Mouse (Mus musculus): ENCODE measurements around the gene Gga1. TPM values are rescaled to one million over a fixed set of nuclear protein-coding genes. Genes with fewer than 3 reads are reported as not detected.

The Gga1 gene
- polyA plus RNA-seq, 1 experiment from 2014 or later: 21.4 TPM

- Histone ChIP-seq H3K9me3 (replicated peaks) (no peaks in the 10 kb centered on the region), H3K27me3 (peaks cover 4% of the 10 kb centered on the region; the same call in 1 of the 2 replicates), H3K4me2 (no peak overlapping the region), H3K36me3 (replicated peaks) (peaks cover 57% of the 10 kb centered on the region), H3K27ac (replicated peaks) (no peak overlapping the region), H3K9ac (no peak overlapping the region), H3K4me3 (replicated peaks) (no peak overlapping the region), H3K4me1 (replicated peaks) (peaks cover 31% of the 10 kb centered on the region)
- 85% methylated on average over 13 of the region's 13 CpGs for WGBS (ENCODE audit: insufficient replicate concordance)
- ATAC-seq (ENCODE audit: insufficient read depth): no peak
These were observed 63.3 kb downstream of the Gga1 start for GRCm38 (mm10) chr15:78940325-78940724.

GRCm38 (mm10) chr15:78942663-78943062 is 65.7 kb downstream of the Gga1 start:
- H3K27ac ChIP-seq (replicated peaks): no peak overlapping the region
- H3K4me2 ChIP-seq: peak overlapping the region; percentile 59
- ATAC-seq (ENCODE audit: insufficient read depth): peak; percentile 47
- H3K4me3 ChIP-seq (replicated peaks): peak overlapping the region; percentile 34
- H3K9me3 ChIP-seq (replicated peaks): no peaks in the 10 kb centered on the region
- peaks cover 45% of the 10 kb centered on the region for H3K36me3 ChIP-seq (replicated peaks)
- 14% methylated on average over 9 of the region's 9 CpGs for WGBS (ENCODE audit: insufficient replicate concordance)
- H3K4me1 ChIP-seq (replicated peaks): peaks cover 14% of the 10 kb centered on the region
- H3K27me3 ChIP-seq: peaks cover 27% of the 10 kb centered on the region
- no peak overlapping the region for H3K9ac ChIP-seq

Small RNA genes lying within 50 kb of the gene (microRNA-seq; reads per million reads assigned to microRNA genes)
- gene Mir6955: not detected

Other genes with a start within 250 kb of the Gga1 start
- gene Elfn2, start 158.4 kb upstream of the Gga1 start, polyA plus RNA-seq (2015; fragmentation: Nextera tagmentation; extraction: Ambion mirVana): not detected in 2 replicates
- gene Mfng, start 103.7 kb upstream of the Gga1 start, polyA plus RNA-seq (2015; fragmentation: Nextera tagmentation; extraction: Ambion mirVana): 4.6 and 5.2 TPM in 2 replicates
- 1.8 and 2.5 TPM in 2 replicates for gene Card10, start 74.1 kb upstream of the Gga1 start, polyA plus RNA-seq (2015; fragmentation: Nextera tagmentation; extraction: Ambion mirVana)
- 13.0 and 15.2 TPM in 2 replicates for gene Cdc42ep1, start 34.6 kb upstream of the Gga1 start, polyA plus RNA-seq (2015; fragmentation: Nextera tagmentation; extraction: Ambion mirVana)
- gene Lgals2, start 21.7 kb upstream of the Gga1 start, polyA plus RNA-seq (2015; fragmentation: Nextera tagmentation; extraction: Ambion mirVana): 7.7 and 9.5 TPM in 2 replicates
- 0.08 and 0.26 TPM in 2 replicates for gene Gm49510, start 22.5 kb downstream of the Gga1 start, polyA plus RNA-seq (2015; fragmentation: Nextera tagmentation; extraction: Ambion mirVana)
- 14.4 and 15.3 TPM in 2 replicates for gene Sh3bp1, start 22.6 kb downstream of the Gga1 start, polyA plus RNA-seq (2015; fragmentation: Nextera tagmentation; extraction: Ambion mirVana)
- 5.4 and 5.6 TPM in 2 replicates for gene Pdxp, start 36.7 kb downstream of the Gga1 start, polyA plus RNA-seq (2015; fragmentation: Nextera tagmentation; extraction: Ambion mirVana)
- gene Lgals1, start 49.5 kb downstream of the Gga1 start, polyA plus RNA-seq (2015; fragmentation: Nextera tagmentation; extraction: Ambion mirVana): 315 and 397 TPM in 2 replicates
- gene Nol12, start 57.7 kb downstream of the Gga1 start, polyA plus RNA-seq (2015; fragmentation: Nextera tagmentation; extraction: Ambion mirVana): 24.5 and 26.2 TPM in 2 replicates
- gene Triobp, start 70.5 kb downstream of the Gga1 start, polyA plus RNA-seq (2015; fragmentation: Nextera tagmentation; extraction: Ambion mirVana): 20.2 and 21.2 TPM in 2 replicates
- gene H1f0, start 151.3 kb downstream of the Gga1 start, polyA plus RNA-seq (2015; fragmentation: Nextera tagmentation; extraction: Ambion mirVana): 118 and 121 TPM in 2 replicates
- 0.17 TPM in 1 of 2 replicates, not detected in the other for gene Galr3, start 164.7 kb downstream of the Gga1 start, polyA plus RNA-seq (2015; fragmentation: Nextera tagmentation; extraction: Ambion mirVana)
- gene Ankrd54, start 185.7 kb downstream of the Gga1 start, polyA plus RNA-seq (2015; fragmentation: Nextera tagmentation; extraction: Ambion mirVana): 47.9 and 55.1 TPM in 2 replicates
- gene Eif3l, start 198.0 kb downstream of the Gga1 start, polyA plus RNA-seq (2015; fragmentation: Nextera tagmentation; extraction: Ambion mirVana): 116 and 117 TPM in 2 replicates
- 0.86 and 1.3 TPM in 2 replicates for gene Micall1, start 231.7 kb downstream of the Gga1 start, polyA plus RNA-seq (2015; fragmentation: Nextera tagmentation; extraction: Ambion mirVana)